Mouse (Mus musculus): ENCODE data around the gene Gfpt2.
"Not testable (repeated sequence)": the region's sequence is repeated elsewhere in the genome, so short reads cannot be mapped to it uniquely, and the experiment has no call there.

Gfpt2 gene

GRCm38 (mm10) chr11:49793619-49794341, at the start of gene Gfpt2:
Gene Gfpt2 (plus strand): TSS chr11:49794178.
- DNase-seq = peak; percentile 52

DNA sequence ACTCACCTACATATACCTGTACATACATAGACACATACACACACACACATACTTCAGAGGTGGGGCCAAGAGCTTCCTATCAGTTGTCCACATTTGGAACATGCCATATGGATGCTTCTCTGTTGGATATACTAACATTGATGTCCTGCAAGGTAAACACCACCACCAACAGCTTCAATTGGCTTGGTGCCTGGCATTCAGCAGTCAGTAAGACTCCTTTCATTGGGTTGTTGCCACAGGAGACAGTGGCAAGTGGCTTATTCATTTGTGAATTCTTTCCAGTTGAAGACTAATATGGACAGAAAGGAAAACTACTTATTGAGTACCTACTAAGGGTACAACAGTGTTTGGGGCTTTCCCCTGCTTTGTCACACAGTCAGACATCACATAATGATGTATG, 49.0 kb upstream of the Gfpt2 start:
- no peak for DNase-seq

DNA sequence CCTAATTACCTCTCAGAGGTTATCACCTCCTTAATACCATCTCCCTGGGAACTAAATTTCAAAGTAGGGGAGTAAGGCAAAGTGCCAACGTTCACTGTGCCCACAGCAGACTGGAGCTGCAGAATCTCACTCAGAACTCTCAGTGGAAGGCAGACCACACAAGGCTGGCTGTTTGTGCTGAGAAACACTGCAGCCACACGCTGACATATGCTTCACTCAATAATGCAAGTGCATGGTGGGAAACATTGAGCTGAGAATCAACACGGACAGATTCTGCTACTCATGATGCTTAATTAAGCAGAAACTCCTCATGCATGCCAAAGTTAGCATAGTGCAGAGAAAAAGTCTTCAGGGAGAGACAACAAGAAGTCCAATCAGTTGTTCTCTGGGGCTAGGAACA, 48.1 kb upstream of the Gfpt2 start:
- DNase-seq = no peak

DNA sequence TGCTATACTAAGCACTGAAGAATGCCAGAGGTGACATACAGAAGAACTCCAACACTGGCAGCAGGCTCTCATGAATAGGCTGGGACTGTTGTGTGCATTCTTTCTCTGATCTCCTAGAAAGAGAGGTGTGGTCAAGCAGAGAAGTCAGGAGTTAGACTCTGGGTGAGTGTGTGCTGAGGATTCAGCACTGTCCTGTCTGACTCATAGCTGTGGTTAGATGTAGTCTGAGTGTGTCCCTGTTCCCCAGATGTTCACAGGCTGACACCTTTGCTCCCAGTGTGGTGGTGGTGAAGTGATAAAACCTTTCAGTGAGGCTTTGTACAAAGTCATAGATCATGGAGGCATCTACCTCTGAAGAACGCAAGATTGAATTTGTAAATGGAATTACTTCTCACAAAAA, 47.2 kb upstream of the Gfpt2 start:
- DNase-seq = no peak

- peak; percentile 50 for DNase-seq
Observed at GRCm38 (mm10) chr11:49754958-49755665, 38.9 kb upstream of the Gfpt2 start.

DNA sequence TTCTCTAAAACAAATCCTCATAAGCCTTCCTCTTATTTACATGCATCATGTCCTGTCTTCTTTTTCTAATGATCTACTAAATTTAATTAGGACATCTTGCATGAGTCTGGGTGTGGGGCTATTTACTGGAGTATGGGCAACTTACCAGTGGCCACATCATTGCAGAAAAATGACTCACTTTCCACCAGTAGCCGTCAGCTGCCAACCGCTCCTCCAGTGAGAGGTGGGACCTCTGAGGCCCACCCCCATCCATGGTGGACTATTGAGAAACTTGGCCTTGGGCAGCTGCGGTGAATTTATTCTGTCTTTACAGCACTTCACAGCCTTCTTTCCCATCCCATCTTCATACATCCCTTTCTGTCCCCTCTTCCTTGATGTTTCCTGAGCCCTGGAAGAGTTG, 35.9 kb upstream of the Gfpt2 start:
- DNase-seq = no peak

GRCm38 (mm10) chr11:49761130-49761529, 32.8 kb upstream of the Gfpt2 start:
- no peak for DNase-seq

GRCm38 (mm10) chr11:49763555-49763954, 30.4 kb upstream of the Gfpt2 start:
- DNase-seq = no peak

DNA sequence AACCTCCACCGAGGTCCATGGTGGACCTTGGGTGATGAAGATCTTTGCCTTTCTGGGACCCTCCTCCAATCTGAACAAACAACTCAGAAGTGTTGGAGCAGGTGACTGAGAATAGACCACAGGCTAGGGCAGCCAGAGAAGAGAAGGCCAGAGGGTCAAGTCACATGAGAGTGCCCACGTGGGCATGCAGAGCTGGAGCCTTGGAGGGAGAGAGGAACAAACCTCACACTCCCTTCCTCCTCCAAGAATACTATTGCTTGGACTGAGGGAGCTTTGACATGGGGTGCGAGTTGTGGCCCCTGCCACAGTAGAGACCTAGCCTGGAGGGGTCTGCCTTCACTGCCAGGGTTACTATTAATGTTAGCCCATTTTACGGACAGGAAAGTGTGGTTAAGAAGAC, 30.0 kb upstream of the Gfpt2 start:
- DNase-seq = no peak

GRCm38 (mm10) chr11:49764639-49765299, 29.2 kb upstream of the Gfpt2 start:
- peak; percentile 82 for DNase-seq

GRCm38 (mm10) chr11:49765377-49766136, 28.4 kb upstream of the Gfpt2 start:
- no peak for DNase-seq

GRCm38 (mm10) chr11:49766137-49766411, 27.9 kb upstream of the Gfpt2 start:
- DNase-seq = no peak

DNA sequence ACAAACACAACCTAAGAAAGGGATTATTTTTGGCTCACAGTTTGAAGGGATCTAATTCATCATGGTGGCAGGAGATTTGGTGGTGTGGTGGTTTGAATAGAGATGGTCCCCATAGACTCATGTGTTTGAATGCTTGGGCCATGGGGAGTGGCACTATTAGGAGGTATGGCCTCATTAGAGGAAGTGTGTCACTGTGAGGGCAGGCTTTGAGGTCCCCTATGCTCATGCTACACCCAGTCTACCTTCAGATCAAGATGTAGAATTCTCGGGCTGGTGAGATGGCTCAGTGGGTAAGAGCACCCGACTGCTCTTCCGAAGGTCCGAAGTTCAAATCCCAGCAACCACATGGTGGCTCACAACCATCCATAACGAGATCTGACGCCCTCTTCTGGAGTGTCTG, 26.5 kb upstream of the Gfpt2 start:
- DNase-seq = not testable (repeated sequence)

DNA sequence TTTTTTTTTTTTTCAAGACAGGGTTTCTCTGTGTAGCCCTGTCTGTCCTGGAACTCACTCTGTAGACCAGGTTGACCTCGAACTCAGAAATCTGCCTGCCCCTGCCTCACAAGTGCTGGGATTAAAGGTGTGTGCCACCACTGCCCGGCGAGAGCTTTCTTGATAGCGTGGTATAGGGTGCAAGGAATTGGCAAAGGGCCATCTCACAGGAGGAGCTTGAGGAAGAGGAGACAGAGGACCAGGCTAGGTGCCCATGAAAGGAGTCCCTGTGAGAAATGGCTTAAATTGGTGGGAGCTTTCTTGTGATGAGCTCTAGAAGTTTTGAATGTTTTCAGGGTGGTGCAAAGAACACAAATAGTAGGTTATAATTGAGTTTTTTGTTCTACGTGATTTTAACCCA, 25.2 kb upstream of the Gfpt2 start:
- DNase-seq = no peak

DNA sequence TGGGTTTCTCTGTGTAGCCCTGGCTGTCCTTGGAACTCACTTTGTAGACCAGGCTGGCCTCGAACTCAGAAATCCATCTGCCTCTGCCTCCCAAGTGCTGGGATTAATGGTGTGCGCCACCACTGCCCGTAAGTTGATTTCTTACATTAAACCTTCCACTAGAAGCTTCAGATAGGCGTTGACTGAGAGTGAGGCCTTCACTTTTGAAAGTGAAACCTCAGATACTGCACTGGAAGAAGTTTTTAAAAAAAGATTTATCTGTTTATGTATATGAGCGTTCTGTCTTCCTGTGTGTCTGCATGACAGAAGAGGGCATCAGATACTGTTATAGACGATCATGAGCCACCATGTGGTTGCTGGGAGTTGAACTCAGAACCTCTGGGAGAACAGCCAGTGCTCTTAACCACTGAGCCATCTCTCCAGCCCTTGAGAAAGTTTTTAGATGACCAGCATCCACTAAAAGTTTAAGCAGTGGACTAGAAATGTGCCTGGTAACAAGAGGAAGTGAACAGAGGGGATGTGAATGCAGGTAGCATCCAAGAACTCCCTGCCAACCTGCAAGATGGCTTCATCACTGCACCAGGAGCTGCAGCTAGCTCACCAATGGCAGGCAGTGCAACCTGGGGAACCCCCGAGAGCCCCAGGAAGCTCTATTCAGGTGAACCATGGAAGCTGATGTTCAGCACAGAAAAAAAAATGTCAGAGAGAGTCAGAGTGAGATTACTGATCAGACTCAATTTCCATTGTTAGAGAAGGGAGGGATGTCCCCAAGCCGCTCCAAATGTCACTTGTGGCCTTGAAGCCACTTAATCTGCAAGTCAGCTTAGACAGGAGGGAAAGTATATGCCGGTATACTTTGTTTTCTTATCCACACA, 23.1 kb upstream of the Gfpt2 start:
- no peak for DNase-seq

DNA sequence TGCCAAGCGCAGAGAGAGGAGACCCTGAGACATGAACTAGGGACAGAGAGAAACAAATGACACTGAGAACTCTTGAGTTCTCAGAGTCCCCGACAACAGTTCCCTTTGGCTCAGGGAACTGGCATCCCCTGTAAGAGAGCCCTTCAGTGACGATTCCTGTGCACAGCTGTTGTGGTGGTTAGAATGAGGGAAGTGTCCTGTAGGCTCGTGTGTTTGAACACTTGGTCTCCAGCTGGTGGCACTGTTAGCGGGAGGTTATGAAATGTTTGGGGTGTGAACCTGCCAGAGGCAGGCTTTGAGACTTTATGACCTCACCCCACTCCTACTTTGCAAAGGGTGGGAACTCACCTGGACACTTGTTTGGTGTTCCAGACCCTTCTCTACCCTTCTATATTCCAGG, 21.7 kb upstream of the Gfpt2 start:
- DNase-seq = no peak

DNA sequence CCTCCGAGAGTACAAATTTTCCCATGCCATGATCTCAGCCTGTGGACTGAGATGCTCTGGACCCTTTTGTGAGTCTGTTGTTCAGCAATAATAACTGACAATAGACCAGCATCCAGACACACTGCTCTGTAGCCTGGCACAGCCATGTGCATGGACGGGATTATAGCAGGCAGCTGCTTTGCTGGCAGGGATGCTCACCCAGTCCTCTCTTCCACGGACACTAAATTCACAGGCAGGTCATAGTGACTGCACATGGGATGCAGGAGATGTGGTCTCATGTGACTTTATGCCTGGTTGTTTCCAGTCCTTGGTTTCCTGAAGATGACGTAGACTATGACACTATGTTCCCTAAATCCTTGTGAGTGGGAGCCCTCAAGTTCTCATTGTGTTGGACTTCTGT, 19.1 kb upstream of the Gfpt2 start:
- no peak for DNase-seq

DNA sequence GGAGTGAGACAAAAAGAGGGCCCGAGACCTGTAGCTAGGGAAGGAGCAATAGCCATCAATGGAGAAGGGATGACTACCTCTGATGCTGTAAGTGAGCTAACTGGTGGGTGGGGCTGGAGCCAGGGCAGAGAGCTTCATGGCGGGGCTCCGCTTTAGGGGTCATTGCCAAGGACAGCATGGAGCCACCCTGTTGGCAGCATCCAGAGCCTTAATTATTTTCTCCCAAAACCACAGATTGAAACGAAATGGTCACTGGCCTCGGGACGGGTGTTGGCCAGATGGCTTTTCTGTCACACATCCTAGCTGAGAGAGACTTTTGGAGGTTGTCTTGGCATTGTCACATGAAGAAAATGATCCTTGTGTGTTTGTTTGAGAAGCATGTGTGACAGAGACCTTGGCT, 15.1 kb upstream of the Gfpt2 start:
- DNase-seq = no peak

- no peak for DNase-seq
Observed at GRCm38 (mm10) chr11:49780161-49780817, 13.7 kb upstream of the Gfpt2 start.

DNA sequence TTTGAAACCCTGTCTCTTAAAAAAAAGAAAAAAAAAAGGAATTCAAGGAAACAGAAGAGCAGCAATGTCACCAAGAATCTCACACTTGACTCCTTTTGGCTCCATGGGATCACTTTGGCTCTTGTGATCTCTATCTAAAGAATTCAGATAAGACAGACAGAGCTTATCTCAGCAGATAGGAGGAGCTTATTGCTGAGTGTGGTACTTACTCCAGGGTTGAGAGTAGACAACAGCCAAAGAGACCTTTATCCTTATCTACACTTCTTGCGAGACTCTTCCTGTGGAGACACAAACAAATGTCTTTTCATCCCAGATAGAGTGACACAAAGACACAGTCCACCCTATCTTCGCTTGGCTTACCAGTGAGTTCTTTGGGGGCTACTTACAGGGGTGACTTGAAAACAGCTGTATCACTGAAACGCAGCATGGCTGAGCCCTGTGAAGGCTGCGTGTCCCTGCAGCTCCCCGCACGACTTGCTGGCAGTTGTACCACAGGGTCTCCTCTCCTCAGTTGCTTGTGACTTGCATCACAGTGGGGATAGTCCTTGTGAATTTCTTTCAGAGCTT, 12.1 kb upstream of the Gfpt2 start:
- DNase-seq = no peak

DNA sequence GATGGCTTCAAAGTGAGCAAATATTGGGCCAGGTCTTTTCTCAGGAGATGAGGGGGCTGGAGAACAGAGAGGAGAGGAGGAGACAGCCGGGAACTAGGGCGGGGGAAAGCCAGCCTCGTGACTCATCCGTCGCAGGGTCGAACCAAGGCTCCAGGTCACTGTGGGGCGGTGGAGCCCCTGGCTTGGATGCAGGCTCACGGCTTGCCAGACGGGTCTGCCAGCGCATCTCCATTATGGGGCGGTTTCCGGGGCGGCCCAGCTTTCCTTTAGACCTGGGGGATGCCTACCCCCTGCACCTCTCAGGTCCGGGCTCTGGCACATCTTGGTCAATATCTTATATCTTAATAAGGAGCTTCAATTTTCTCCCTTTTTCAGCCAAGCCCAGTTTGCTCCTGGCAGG, 847 bp upstream of the Gfpt2 start:
- DNase-seq = no peak
